Mouse (Mus musculus) stomach, embryonic 14.5 days (tissue): Measurements from ENCODE around the gene Ifitm1. TPM values are rescaled to one million over a fixed set of nuclear protein-coding genes. Genes with fewer than 3 reads are reported as not detected.

Source experiments
- ATAC-seq: fragments of 200-750 bp; cut with Nextera tagmentation; 2 replicates; pipeline ENCODE4 v1.8.0; 2017; ENCODE audit warnings: low read depth, moderate TSS enrichment; ENCODE audit not compliant: insufficient number of reproducible peaks, insufficient read depth, low FRiP score
- H3K27ac ChIP-seq: fragments of 300-500 bp; sonication (generic); 2 replicates; pipeline ENCODE4 v1.5.1; 2014; ENCODE audit warnings: mild to moderate bottlenecking, low read length, moderate library complexity, mixed read lengths
- H3K27me3 ChIP-seq: fragments of 300-500 bp; sonication (generic); 2 replicates; pipeline ENCODE4 v1.6.1; 2014; ENCODE audit warnings: low read length, control low read depth, mixed read lengths; ENCODE audit not compliant: control insufficient read depth, insufficient read depth
- H3K36me3 ChIP-seq: fragments of 300-500 bp; sonication (generic); 2 replicates; pipeline ENCODE4 v1.6.1; 2014; ENCODE audit warnings: mild to moderate bottlenecking, control low read depth, low read length, moderate library complexity, mixed read lengths; ENCODE audit not compliant: control insufficient read depth, insufficient read depth
- H3K4me1 ChIP-seq: fragments of 300-500 bp; sonication (generic); 2 replicates; pipeline ENCODE4 v1.6.1; 2014; ENCODE audit warnings: low read length, control low read depth, mixed read lengths; ENCODE audit not compliant: control insufficient read depth, insufficient read depth
- H3K4me2 ChIP-seq: fragments of 300-500 bp; sonication (generic); replicated peaks from 2 replicates; pipeline ENCODE4 v1.6.1; 2014; ENCODE audit warnings: low read depth, low read length, control low read depth
- H3K4me3 ChIP-seq: fragments of 300-500 bp; sonication (generic); 2 replicates; pipeline ENCODE4 v1.5.1; 2014; ENCODE audit warnings: low read depth, low read length, control low read depth
- H3K9ac ChIP-seq: fragments of 300-500 bp; sonication (generic); replicated peaks from 2 replicates; pipeline ENCODE4 v1.6.1; 2014; ENCODE audit warnings: low read depth, mild to moderate bottlenecking, control low read depth, low read length, moderate library complexity, mixed read lengths
- H3K9me3 ChIP-seq: fragments of 300-500 bp; sonication (generic); 2 replicates; pipeline ENCODE4 v1.6.1; 2016; ENCODE audit warnings: low read depth, low read length, control low read depth; ENCODE audit not compliant: control insufficient read depth
- WGBS: fragments of 180-500 bp; shearing (Covaris S2); extraction: QIAGEN DNeasy Blood & Tissue Kit; methylation state at CpG from one replicate; pipeline ENCODE4 v1.1.7; 2014; 5-methylcytosine and 5-hydroxymethylcytosine counted together
- polyA plus RNA-seq: library from polyadenylated mRNA; unstranded; fragments of >200 nt; fragmentation: Nextera tagmentation; extraction: Ambion mirVana; gene quantifications from 2 replicates; pipeline ENCODE4 v1.2.1, GENCODE M21; 2014

Ifitm1 gene
- polyA plus RNA-seq, 1 experiment from 2014 or later: 289 TPM

DNA sequence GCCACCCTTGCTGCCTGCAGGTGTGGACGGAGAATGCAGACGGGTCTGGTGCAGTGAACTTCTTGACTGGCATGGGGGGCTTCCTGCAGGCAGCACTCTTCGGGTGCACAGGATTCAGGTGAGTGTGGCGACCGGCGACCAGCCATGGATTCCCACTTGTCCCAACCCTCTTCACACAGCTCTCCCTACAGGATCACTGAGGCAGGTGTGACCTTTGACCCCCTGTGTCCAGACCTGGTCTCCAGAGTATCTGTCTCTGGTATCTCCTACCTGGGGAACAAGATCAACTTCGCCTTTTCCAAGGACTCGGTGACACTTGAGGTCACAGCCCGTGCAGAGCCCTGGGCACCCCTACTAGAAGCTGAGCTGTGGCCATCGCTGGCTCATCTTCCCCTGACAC is 20.7 kb upstream of the Ifitm1 start:
- no peaks in the 10 kb centered on the region for H3K27me3 ChIP-seq
- H3K36me3 ChIP-seq: peaks cover 38% of the 10 kb centered on the region
- H3K27ac ChIP-seq: no peak overlapping the region
- no peak overlapping the region for H3K4me3 ChIP-seq
- no peak for ATAC-seq
- H3K9me3 ChIP-seq: no peaks in the 10 kb centered on the region
- H3K4me1 ChIP-seq: peaks cover 20% of the 10 kb centered on the region; the same call in 1 of the 2 replicates
- no peak overlapping the region for H3K9ac ChIP-seq
- H3K4me2 ChIP-seq: no peak overlapping the region
- 89% methylated on average over 10 of the region's 10 CpGs for WGBS

DNA sequence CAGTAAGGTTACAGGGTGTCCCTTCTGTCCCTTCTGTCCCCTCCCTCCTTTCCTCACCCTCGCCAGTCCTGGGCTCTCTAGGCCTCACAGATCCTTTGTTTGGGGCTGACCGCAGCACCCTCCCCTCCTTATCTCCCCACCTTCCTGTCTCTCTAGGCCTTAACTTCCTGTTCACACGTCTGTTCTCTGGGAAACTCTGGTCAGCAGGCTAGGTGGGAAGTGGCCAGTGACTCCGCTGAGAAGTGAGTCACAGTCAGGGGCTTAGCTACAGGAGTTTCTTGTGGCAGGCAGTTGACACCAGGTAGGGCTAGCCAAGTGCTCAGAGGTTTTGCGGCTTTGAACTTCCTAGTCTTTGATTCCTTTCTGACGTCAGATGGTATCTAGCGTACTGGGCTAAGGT is 20.0 kb upstream of the Ifitm1 start:
- Histone ChIP-seq H3K36me3 (peaks cover 38% of the 10 kb centered on the region), H3K4me3 (no peak overlapping the region), H3K9me3 (no peaks in the 10 kb centered on the region), H3K27ac (no peak overlapping the region), H3K9ac (no peak overlapping the region), H3K4me1 (peaks cover 26% of the 10 kb centered on the region; the same call in 1 of the 2 replicates), H3K27me3 (no peaks in the 10 kb centered on the region), H3K4me2 (no peak overlapping the region)
- 52% methylated on average over 7 of the region's 7 CpGs for WGBS
- ATAC-seq: no peak

DNA sequence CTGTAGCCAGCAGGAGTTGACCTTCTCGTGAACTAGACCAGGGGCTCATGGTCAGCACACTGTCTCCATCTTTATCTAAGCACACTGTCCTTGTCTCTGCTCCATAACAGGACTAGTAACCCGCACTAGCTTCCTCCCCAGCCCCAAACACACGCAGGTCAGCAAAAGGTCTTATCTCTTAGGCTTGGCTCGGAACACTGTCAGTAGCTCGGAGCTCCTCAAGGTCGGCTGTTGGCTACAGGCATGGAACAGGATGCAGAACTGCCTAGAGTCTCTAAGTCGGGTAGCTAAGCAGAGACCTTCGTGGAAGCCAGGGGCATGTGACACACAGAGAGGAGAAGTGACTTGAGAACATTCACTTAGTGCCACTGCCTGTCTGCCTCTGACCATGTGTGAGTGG is 18.9 kb upstream of the Ifitm1 start:
- whole genome bisulfite sequencing: 82% methylated on average over 8 of the region's 8 CpGs
- no peak for ATAC-seq
- peaks cover 38% of the 10 kb centered on the region for H3K36me3 ChIP-seq
- H3K4me2 ChIP-seq: no peak overlapping the region
- H3K27me3 ChIP-seq: no peaks in the 10 kb centered on the region
- no peak overlapping the region for H3K4me3 ChIP-seq
- H3K9ac ChIP-seq: no peak overlapping the region
- peaks cover 27% of the 10 kb centered on the region for H3K4me1 ChIP-seq
- H3K27ac ChIP-seq: no peak overlapping the region
- no peaks in the 10 kb centered on the region for H3K9me3 ChIP-seq

DNA sequence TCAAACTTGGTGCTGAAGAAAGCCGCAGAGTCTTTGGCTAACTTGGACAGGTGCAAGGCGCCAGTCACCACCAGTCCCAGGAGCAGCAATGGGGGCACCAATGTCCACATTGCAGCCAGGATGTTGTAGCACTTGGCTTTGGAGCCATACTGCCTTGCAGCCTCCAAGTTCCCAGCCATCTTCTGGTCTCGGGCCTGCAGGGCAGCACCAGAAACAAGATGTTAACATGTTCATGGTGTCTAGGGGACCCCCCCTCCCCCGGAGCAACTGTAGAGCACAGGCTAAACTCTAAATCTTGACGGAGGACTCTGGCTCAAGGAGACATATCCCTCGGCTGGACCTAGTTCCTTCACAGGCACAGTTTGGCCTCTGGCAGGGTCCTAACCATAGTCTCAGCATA is 17.8 kb upstream of the Ifitm1 start:
- Histone ChIP-seq H3K36me3 (peaks cover 38% of the 10 kb centered on the region), H3K9me3 (no peaks in the 10 kb centered on the region), H3K27ac (no peak overlapping the region), H3K4me2 (no peak overlapping the region), H3K27me3 (no peaks in the 10 kb centered on the region), H3K4me1 (peaks cover 36% of the 10 kb centered on the region), H3K4me3 (no peak overlapping the region), H3K9ac (no peak overlapping the region)
- WGBS: 90% methylated on average over 6 of the region's 6 CpGs
- no peak for ATAC-seq

DNA sequence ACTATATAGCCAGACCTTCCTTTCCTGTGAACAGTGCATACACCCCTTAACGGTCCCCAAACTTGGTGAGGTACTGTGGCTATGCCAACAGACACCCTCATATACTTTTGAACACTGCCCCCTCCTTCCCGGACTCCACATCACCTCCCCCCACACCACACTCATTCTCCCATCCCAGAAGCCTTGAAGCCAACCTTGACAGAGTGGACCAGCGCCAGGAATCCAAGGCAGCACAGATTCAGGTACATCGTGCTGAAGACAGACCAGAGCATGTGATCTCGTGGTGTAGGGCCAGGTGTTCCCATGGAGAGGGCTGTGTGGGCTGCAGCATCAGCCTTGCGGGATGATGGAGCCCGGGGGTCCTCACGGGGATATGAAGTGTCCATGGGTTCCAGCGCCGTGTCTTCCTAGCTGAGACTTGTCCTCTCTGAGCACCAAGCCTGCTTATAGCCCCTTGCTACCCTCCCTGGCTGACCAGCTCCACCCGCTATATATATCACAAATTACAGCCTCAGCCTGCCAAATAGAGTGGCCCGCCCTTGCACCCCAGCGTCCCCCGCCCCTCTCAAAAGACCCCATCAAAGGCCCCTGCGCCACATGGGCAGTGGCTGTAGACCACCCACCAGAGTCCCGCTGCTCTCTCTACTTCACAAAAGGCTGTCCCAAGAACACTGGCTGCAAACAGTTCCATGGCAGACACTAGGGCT is 17.0 kb upstream of the Ifitm1 start, which contains the start of gene Ifitm5:
Gene Ifitm5 (minus strand): TSS at position 468 of the 707 bp plus-strand sequence.
- WGBS: 82% methylated on average over 16 of the region's 16 CpGs
- ATAC-seq: no peak
- Histone ChIP-seq H3K9ac (no peak within 1 kb of the TSS), H3K4me2 (0 out of 2 replicates have a peak within 1 kb of the TSS, but pooled peaks have one; percentile 10), H3K9me3 (no peaks in the 10 kb centered on the region), H3K4me3 (no peak within 1 kb of the TSS), H3K36me3 (peaks cover 36% of the 10 kb centered on the region), H3K27me3 (no peaks in the 10 kb centered on the region), H3K4me1 (peaks cover 41% of the 10 kb centered on the region), H3K27ac (no peak within 1 kb of the TSS; the same call in 1 of the 2 replicates)

DNA sequence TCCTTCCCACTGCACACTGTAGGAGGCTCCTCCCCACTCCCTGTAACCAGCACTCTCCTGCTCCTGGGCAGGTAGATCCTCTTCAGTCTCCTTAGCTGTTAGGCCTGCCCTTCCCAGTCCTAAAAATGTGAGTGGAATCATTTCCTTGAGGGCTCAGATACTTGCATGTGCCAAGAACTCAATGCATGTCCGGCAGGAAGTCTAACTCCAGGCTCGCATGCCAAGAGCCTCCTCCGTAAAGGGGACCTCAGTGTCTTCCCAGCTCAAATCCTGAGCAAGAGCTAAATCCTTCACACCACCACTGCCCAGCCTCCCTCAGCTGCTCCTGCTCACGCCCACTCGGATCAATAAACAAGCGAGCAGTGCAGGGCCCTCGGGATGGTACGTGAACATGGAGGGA is 16.0 kb upstream of the Ifitm1 start:
- H3K4me1 ChIP-seq: peaks cover 42% of the 10 kb centered on the region
- H3K36me3 ChIP-seq: peaks cover 27% of the 10 kb centered on the region
- peak overlapping the region; percentile 35; the same call in 1 of the 2 replicates for H3K27ac ChIP-seq
- H3K4me2 ChIP-seq: 0 out of 2 replicates have a peak overlapping the region, but pooled peaks have one; percentile 10
- H3K27me3 ChIP-seq: no peaks in the 10 kb centered on the region
- H3K9me3 ChIP-seq: no peaks in the 10 kb centered on the region
- 33% methylated on average over 8 of the region's 8 CpGs for WGBS
- no peak overlapping the region for H3K9ac ChIP-seq
- no peak overlapping the region for H3K4me3 ChIP-seq
- no peak for ATAC-seq

DNA sequence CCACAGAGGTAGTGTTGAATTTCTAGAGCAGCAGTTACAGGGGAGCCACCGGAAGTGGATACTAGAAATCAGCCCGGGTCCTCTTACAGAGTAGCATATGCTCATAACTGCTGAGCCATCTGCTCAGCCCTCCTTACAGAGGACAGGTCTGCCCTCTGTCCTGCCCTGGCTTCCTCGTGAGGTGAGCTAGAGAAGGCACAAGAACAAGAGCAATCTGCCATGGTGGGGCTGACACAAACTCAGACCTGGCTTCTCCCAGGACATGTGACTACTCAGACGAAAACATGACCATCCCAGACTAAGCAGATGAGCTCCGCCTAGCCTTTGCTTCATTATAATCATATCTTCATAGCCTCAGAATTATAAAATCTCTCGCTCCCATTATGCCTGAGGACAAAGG is 15.3 kb upstream of the Ifitm1 start:
- WGBS: 69% methylated on average over 6 of the region's 6 CpGs
- peaks cover 49% of the 10 kb centered on the region for H3K4me1 ChIP-seq
- H3K36me3 ChIP-seq: peaks cover 20% of the 10 kb centered on the region
- H3K4me3 ChIP-seq: no peak overlapping the region
- H3K9me3 ChIP-seq: no peaks in the 10 kb centered on the region
- no peak overlapping the region for H3K27ac ChIP-seq
- H3K27me3 ChIP-seq: no peaks in the 10 kb centered on the region
- no peak overlapping the region for H3K4me2 ChIP-seq
- ATAC-seq: no peak
- H3K9ac ChIP-seq: no peak overlapping the region

DNA sequence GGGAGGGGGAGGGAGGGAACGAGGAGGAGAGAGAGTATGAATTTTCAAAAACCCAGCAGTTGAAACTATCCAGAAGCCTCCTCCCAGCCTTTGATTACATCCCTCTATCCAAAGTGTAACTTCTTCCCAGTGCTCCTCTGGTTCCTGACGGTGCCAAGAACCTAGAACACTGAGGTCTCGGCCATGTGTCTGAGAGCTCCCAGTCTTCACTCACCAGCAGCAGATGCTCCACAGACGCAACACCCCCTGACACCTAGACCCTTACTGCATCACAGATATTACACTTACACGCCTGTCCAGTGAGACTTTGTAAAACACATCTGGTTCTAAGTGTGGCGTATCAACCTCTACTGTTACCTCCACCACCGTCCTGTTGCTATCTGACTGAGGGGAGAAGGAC is 14.6 kb upstream of the Ifitm1 start:
- Histone ChIP-seq H3K9me3 (no peaks in the 10 kb centered on the region), H3K27ac (no peak overlapping the region), H3K4me2 (no peak overlapping the region), H3K36me3 (peaks cover 17% of the 10 kb centered on the region), H3K9ac (no peak overlapping the region), H3K4me3 (no peak overlapping the region), H3K27me3 (no peaks in the 10 kb centered on the region), H3K4me1 (peaks cover 54% of the 10 kb centered on the region)
- no peak for ATAC-seq
- WGBS: 57% methylated on average over 7 of the region's 7 CpGs
